Mouse (Mus musculus): ENCODE measurements at regions not wholly inside any gene's neighbourhood (a gene's known extent, or its start where the extent isn't known, plus 50 kb on each side); places are given as distances from the start of the nearest gene placed in this dataset.
"Not testable (repeated sequence)": the region's sequence is repeated elsewhere in the genome, so short reads cannot be mapped to it uniquely, and the experiment has no call there.

DNA sequence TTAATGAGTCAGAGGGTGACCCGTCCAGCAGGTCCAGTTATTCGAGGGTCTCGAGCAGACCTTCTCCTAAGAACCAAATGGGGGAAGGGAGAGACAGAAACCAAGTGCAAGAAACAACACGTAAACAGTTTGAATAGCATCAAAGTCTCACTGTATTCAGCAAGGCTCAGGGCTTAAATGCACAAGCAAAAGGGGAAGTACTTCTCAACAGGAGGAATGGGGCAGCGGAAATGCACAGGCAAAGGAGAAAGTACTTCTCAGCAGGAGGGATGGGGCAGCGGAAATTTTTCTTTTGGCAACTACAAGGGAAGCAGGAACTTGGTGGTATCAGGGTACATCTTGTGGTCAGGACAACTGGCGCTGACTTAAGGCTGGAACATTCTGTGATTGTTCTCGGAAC is 330.6 kb downstream of the 9430069I07Rik start:
- WGBS, result 81% methylated on average over 8 of the region's 8 CpGs
- H3K4me1 ChIP-seq; H3K27ac ChIP-seq; H3K4me3 ChIP-seq; H3K27me3 ChIP-seq (ENCODE audit: poor library complexity, severe bottlenecking); DNase-seq (ENCODE audit: extremely low spot score, low spot score); H3K36me3 ChIP-seq (replicated peaks); H3K9me3 ChIP-seq: not testable (repeated sequence)

DNA sequence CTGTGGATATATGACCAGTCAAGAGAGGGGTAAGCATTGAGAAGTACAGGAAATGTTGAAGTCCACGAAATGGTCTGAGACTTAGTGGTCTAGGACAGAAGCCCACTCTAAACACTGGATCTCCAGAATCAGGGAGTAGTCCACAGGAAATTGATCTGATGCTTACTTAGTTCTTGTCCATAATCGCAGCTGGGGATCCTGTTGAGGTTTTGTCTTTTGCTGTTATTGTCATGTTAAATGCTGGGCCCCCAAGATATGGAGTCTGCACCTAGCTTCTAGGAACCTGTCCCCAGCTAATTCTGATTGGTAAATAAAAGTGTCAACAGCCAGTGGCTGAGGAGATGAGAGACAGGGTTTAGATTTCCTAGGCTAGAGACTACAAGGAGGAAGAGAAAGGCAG is 332.3 kb downstream of the 9430069I07Rik start:
- H3K4me3 ChIP-seq, result no peak overlapping the region

DNA sequence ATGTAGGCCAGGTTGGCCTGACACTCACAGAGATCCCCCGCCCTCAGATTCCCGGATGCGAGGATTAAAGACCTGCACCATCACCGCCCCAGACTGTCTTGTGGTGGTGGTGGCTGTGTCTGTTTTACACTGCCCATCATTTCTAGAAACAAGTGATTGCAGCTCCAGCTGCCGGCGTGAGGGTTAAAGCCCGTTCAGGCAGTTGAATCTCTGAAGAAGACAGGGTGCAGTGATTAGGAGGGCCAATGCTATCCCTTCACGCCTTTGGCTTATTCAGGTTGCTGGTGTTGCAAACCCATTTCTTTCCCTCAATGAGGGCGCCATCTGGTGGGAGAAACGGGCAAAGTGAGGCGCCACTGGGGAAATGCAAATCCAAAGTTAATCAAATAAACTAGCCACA is 335.8 kb downstream of the 9430069I07Rik start:
- H3K4me3 ChIP-seq, result no peak overlapping the region
- 26% methylated on average over 11 of the region's 11 CpGs for WGBS
- H3K4me1 ChIP-seq, result no peaks in the 10 kb centered on the region
- H3K36me3 ChIP-seq (replicated peaks), result no peaks in the 10 kb centered on the region
- peak; percentile 63 for DNase-seq (ENCODE audit: extremely low spot score, low spot score)
- H3K27me3 ChIP-seq (ENCODE audit: poor library complexity, severe bottlenecking), result no peaks in the 10 kb centered on the region
- no peaks in the 10 kb centered on the region for H3K9me3 ChIP-seq
- H3K27ac ChIP-seq, result no peak overlapping the region

More for the DNA sequence above, 332.3 kb downstream of the 9430069I07Rik start:
- Histone ChIP-seq H3K4me1 (no peaks in the 10 kb centered on the region), H3K27me3 (ENCODE audit: poor library complexity, severe bottlenecking) (no peaks in the 10 kb centered on the region), H3K9me3 (no peaks in the 10 kb centered on the region), H3K36me3 (replicated peaks) (no peaks in the 10 kb centered on the region), H3K27ac (no peak overlapping the region)
- 87% methylated on average over 2 of the region's 2 CpGs for WGBS
- no peak for DNase-seq (ENCODE audit: extremely low spot score, low spot score)

DNA sequence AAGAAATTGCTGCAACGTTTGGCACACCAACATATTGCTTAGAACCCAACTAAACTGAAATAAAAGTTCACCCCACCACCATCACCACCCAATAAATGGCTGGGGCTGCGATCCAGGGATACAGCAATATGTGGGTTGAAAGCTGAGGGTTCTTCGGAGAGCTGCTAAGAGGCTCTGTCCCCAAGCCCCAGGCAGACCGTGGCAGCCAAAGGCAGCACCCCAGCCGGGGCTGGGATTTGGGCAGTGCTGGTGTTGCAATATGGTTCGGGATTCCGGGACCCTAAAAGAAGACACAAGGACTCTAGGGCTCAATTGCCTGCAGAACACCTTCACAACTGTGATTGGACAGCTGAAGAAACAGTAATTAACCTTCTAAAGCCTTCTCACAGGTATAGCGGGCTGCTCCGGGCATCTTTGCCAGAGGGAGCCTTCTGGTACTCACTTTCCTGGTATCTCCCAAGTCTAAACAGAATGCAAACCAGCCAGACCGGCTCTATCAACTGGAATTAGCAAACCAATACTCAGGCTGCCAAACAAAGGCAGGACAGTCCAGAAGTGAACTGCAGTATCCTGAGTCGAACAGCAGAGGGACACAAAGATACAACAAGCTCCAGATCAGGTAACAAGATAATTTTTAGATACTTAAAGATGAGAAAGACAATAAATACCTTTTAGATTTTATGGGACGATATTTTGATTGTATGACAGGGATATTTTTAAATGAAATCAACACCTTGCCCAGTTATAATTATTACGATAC is 341.1 kb downstream of the 9430069I07Rik start:
- H3K9me3 ChIP-seq, result no peaks in the 10 kb centered on the region
- DNase-seq (ENCODE audit: extremely low spot score, low spot score), result peak; percentile 37
- H3K27me3 ChIP-seq (ENCODE audit: poor library complexity, severe bottlenecking), result no peaks in the 10 kb centered on the region
- H3K27ac ChIP-seq, result no peak overlapping the region; the same call in 1 of the 2 replicates
- no peaks in the 10 kb centered on the region for H3K36me3 ChIP-seq (replicated peaks)
- WGBS, result 49% methylated on average over 13 of the region's 13 CpGs
- H3K4me1 ChIP-seq, result no peaks in the 10 kb centered on the region
- H3K4me3 ChIP-seq, result no peak overlapping the region

DNA sequence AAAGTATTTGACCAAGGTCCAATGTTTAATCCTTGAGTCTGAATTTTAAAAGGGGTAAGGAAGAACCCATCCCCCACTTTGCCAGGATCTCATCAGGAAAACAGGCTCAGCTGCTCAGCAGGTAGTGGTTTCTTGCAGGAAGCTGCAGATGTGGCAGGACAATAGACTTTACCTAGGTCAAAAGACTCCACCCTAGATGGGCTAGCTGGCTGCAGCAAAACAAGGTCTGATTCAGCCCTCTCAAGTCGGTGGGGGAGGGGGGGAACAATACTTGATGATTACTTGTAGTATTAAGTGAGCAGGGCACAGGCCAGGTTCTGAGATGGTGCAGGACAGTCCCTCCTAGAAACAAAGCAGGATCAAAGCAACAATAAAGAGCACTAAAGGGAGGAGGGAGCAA is 349.1 kb downstream of the 9430069I07Rik start:
- no peak for DNase-seq (ENCODE audit: extremely low spot score, low spot score)
- no peak overlapping the region for H3K27ac ChIP-seq
- H3K27me3 ChIP-seq (ENCODE audit: poor library complexity, severe bottlenecking), result no peaks in the 10 kb centered on the region
- no peak overlapping the region for H3K4me3 ChIP-seq
- no peaks in the 10 kb centered on the region for H3K4me1 ChIP-seq
- WGBS, result 48% methylated on average over 1 of the region's 1 CpGs
- H3K9me3 ChIP-seq, result no peaks in the 10 kb centered on the region
- H3K36me3 ChIP-seq (replicated peaks), result no peaks in the 10 kb centered on the region

DNA sequence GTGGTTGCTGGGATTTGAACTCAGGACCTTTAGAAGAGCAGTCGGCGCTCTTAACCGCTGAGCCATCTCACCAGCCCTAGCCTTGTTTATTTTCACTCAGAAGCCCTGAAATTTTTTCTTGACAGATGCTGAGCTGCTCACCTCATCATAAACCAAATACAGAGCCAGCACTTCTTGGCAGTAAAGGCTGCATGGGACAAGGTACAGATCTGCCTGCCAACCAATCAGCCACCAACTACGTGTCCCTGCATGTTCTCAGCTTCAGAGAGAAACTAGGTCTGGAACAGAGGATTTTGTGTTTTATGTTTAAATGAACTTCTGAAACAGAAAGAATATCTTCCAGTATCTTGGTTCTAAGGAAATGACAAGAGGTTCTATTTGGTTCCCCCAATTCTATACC is 365.3 kb downstream of the 9430069I07Rik start:
- no peaks in the 10 kb centered on the region for H3K27me3 ChIP-seq (ENCODE audit: poor library complexity, severe bottlenecking)
- H3K36me3 ChIP-seq (replicated peaks), result no peaks in the 10 kb centered on the region
- H3K4me1 ChIP-seq, result no peaks in the 10 kb centered on the region
- no peak overlapping the region for H3K27ac ChIP-seq
- WGBS, result 94% methylated on average over 4 of the region's 4 CpGs
- no peak overlapping the region for H3K4me3 ChIP-seq
- H3K9me3 ChIP-seq, result no peaks in the 10 kb centered on the region
- DNase-seq (ENCODE audit: extremely low spot score, low spot score), result no peak

DNA sequence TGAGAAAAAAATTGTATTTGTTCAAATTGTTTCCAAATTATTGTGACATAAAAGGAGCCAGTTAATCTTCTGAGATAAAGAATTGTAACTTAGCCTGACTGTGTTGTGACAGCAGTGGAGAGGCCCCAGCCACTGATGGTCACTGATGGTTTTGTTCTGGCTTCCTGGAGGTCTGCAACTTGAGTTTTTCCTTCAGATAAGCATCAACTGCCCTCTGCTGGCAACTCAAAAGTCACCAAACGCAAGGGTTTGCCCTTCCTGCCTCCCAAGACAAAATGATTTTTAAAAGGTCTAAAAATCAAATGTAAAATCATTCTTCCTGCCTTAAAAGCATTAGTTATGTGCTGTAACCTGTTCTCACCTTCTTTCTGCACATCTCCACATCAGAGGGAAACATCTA is 382.6 kb downstream of the 9430069I07Rik start:
- H3K4me3 ChIP-seq, result no peak overlapping the region
- no peaks in the 10 kb centered on the region for H3K9me3 ChIP-seq
- no peaks in the 10 kb centered on the region for H3K4me1 ChIP-seq
- no peaks in the 10 kb centered on the region for H3K36me3 ChIP-seq (replicated peaks)
- no peaks in the 10 kb centered on the region for H3K27me3 ChIP-seq (ENCODE audit: poor library complexity, severe bottlenecking)
- no peak overlapping the region for H3K27ac ChIP-seq
- 28% methylated on average over 1 of the region's 1 CpGs for WGBS
- no peak for DNase-seq (ENCODE audit: extremely low spot score, low spot score)

DNA sequence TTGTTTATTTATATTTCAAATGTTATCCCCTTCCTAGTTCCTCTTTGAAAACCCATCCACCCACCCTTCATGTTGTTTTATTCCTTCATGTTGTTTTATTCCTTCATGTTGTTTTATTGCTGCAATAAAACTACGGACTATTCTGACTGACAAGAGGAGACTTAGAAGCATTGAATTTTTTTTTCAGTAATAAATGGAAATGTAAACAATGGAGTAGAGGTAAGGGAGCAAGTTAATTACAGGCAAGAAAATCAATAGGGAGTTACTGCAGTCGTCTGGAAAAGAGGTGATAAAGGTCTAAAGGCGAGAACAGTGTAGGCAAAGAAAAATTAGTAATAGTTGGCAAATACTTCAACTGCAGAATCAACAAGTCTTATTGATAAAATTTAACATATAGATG is 384.2 kb downstream of the 9430069I07Rik start:
- no peaks in the 10 kb centered on the region for H3K4me1 ChIP-seq

DNA sequence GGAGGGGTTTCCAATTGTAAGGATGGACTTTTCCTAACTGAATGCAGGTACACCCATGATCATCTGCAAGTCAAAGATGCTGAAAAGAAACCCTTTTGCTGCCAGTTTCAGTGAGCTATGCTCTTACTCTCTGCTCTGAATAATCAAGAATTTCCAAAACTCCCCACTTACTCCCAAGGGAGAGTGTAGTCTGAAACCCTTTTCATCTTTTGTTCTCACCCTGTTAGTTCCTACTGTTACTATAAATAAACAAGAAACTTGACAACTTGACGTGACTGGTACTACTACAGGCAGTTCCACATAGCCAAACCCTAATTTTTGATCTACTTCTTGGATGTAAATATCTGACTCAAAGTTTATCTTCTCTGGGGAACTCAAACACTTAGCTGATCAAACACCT is 388.3 kb downstream of the 9430069I07Rik start:
- no peaks in the 10 kb centered on the region for H3K9me3 ChIP-seq
- no peak overlapping the region for H3K4me3 ChIP-seq
- H3K4me1 ChIP-seq, result no peaks in the 10 kb centered on the region
- H3K27ac ChIP-seq, result no peak overlapping the region
- 85% methylated on average over 1 of the region's 1 CpGs for WGBS
- DNase-seq (ENCODE audit: extremely low spot score, low spot score), result no peak
- no peaks in the 10 kb centered on the region for H3K27me3 ChIP-seq (ENCODE audit: poor library complexity, severe bottlenecking)
- H3K36me3 ChIP-seq (replicated peaks), result no peaks in the 10 kb centered on the region

More for the DNA sequence above, 384.2 kb downstream of the 9430069I07Rik start:
- Histone ChIP-seq H3K27me3 (ENCODE audit: poor library complexity, severe bottlenecking) (no peaks in the 10 kb centered on the region), H3K27ac (no peak overlapping the region), H3K9me3 (no peaks in the 10 kb centered on the region), H3K36me3 (replicated peaks) (no peaks in the 10 kb centered on the region), H3K4me3 (no peak overlapping the region)
- DNase-seq (ENCODE audit: extremely low spot score, low spot score), result no peak
- WGBS, result 87% methylated on average over 3 of the region's 3 CpGs

DNA sequence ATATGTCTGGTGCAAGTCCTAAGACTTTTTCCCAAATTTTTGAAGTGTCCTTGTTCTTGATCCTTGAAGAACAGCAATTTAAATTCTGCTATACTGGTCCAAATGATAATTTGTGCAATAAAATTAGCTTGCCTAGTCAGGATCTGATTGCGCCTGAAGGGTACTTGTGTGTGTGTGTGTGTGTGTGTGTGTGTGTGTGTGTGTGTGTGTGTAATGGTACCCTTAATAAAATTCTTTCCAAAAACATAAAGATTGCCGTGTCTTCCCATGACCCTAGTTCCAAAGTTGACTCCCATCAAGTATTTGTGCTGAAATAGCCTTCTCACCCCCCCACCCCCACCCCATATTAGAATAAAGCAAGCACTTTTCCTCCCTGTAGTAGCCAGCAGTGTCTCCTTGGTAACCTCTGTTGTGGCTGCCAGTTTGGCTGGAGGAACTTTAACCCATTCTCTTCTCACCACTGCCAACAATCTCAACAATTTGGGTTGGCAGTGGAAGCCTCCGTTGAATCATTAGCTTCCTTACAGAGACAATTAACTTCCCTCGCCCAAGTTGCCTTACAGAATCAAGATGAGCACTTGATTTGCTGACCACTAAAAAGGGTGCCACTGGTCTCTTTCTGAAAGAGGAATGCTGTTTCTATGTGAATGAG is 422.5 kb downstream of the 9430069I07Rik start:
- no peak overlapping the region for H3K27ac ChIP-seq
- WGBS, result 85% methylated on average over 4 of the region's 4 CpGs
- DNase-seq (ENCODE audit: extremely low spot score, low spot score), result no peak
- H3K36me3 ChIP-seq (replicated peaks), result no peaks in the 10 kb centered on the region
- H3K9me3 ChIP-seq, result peaks cover 9% of the 10 kb centered on the region; the same call in 1 of the 2 replicates
- no peak overlapping the region for H3K4me3 ChIP-seq
- H3K27me3 ChIP-seq (ENCODE audit: poor library complexity, severe bottlenecking), result no peaks in the 10 kb centered on the region
- H3K4me1 ChIP-seq, result no peaks in the 10 kb centered on the region

DNA sequence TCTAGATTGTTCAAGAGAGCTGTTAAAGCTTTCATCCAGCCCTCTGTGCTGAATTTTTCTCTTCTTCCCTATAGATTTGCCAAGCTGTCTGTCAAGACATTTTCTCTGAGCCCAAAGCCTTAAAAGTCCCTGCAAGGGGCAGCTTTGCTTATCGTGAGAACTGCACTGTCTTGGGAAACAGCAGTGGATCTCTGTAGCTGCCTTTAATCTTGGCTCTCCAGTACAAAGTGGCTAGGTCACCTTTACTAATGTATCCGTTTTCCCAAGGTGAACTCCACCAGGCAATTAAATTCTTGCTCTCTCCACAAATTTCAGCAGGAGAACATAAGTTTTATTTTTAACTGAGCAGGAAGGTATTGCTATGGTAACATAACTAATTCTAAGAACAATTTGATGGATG is 431.2 kb downstream of the 9430069I07Rik start:
- Histone ChIP-seq H3K36me3 (replicated peaks) (no peaks in the 10 kb centered on the region), H3K4me1 (no peaks in the 10 kb centered on the region), H3K4me3 (no peak overlapping the region), H3K27ac (no peak overlapping the region), H3K9me3 (no peaks in the 10 kb centered on the region), H3K27me3 (ENCODE audit: poor library complexity, severe bottlenecking) (no peaks in the 10 kb centered on the region)
- no peak for DNase-seq (ENCODE audit: extremely low spot score, low spot score)
- 67% methylated on average over 2 of the region's 2 CpGs for WGBS

DNA sequence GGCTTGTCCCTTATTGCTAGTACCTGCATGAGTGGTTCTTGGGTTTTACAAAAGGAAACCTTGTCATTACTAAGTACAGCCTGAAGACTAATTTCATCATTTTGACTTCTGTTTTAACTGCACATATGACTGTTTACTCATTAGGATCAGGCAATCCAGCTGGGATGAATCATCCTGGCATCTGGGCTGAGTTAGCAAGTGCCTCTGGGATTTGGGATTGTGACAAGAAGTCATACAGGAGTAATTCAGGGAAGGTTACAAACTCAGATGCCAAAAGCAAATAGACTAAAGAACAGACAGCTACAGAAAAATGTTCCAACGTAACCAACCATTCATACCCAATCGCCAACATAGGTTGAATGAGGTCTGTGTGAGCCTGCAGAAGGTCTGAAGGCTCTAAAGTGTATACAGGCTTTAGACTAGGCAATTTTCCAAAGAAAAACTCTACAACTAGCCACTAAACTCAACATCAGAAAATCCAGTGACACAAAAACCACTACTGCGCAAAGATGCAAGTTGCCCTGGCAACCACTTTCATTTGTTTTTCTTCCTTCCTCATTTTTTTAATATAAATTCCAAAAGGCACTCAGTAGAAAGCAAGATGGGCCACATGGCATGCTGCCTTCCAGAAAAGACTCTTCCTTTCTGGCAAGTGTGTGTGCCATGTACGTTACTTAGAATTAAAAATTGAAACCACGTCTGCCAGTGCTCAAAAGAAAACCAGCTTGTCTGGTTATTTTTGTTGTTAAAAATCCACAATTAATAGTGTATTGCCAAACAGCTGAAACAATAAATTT is 433.4 kb downstream of the 9430069I07Rik start:
- H3K36me3 ChIP-seq (replicated peaks), result no peaks in the 10 kb centered on the region
- no peaks in the 10 kb centered on the region for H3K9me3 ChIP-seq
- H3K4me1 ChIP-seq, result no peaks in the 10 kb centered on the region
- no peak overlapping the region for H3K27ac ChIP-seq
- H3K27me3 ChIP-seq (ENCODE audit: poor library complexity, severe bottlenecking), result no peaks in the 10 kb centered on the region
- WGBS, result 78% methylated on average over 5 of the region's 5 CpGs
- no peak for DNase-seq (ENCODE audit: extremely low spot score, low spot score)
- no peak overlapping the region for H3K4me3 ChIP-seq

DNA sequence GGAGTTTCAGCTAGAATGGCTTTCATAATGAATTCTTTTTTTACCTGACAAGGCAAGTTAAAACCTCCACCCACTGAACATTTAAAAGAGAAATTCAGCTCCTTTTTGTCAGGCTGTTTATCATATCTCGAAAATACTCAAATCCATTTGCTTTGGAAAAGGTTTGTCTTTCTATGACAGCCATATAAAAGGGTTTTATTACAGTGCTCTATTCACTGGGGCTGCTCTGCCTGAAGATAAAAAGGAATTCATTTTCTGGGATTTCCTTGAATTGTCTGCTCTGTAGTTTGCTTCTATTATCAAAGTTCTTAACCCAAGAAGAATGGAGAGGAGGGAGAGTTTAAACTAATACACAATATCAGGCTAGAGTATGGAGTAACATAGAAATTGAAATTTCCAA is 442.8 kb downstream of the 9430069I07Rik start:
- no peak overlapping the region for H3K27ac ChIP-seq
- no peak overlapping the region for H3K4me3 ChIP-seq
- no peaks in the 10 kb centered on the region for H3K9me3 ChIP-seq
- H3K4me1 ChIP-seq, result no peaks in the 10 kb centered on the region
- no peak for DNase-seq (ENCODE audit: extremely low spot score, low spot score)
- H3K36me3 ChIP-seq (replicated peaks), result no peaks in the 10 kb centered on the region
- H3K27me3 ChIP-seq (ENCODE audit: poor library complexity, severe bottlenecking), result no peaks in the 10 kb centered on the region
- 84% methylated on average over 1 of the region's 1 CpGs for WGBS
